Mouse (Mus musculus): ENCODE measurements around the gene Npsr1. TPM values are rescaled to one million over a fixed set of nuclear protein-coding genes. Genes with fewer than 3 reads are reported as not detected.

Gene Npsr1
- 0.07 TPM in 1 of 2 replicates, not detected in the other for polyA plus RNA-seq (2015; fragmentation: Nextera tagmentation; extraction: Ambion mirVana)

DNA sequence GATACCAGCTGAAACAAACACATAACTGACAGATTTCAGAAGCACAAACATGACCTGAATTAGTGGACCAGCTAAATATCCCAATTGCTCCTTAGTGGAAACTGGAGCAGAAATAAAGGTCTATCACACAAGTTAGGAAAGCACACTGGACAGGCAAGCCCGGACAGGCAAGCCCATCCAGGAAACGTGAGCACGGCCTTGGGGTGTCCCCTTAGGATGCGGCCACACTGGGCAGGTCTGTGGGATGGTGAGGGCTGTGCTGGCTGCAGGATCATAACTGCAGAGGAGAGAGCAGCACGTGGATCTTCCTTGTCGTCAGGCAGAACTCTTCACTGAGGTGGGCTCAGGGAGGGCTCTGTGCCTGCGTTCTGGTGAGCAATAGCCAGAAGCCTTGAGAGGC lies at the start of gene Npsr1:
Gene Npsr1 (plus strand): TSS at position 301 of the 400 bp plus-strand sequence.
- DNase-seq (no peak), ATAC-seq (ENCODE audit: low read depth) (no peak)
- WGBS (ENCODE audit: insufficient replicate concordance) = 59% methylated on average over 7 of the region's 7 CpGs

GRCm38 (mm10) chr9:24051538-24051937 lies 46.3 kb upstream of the Npsr1 start:
- Histone ChIP-seq H3K36me3 (no peaks in the 10 kb centered on the region), H3K27ac (no peak overlapping the region), H3K27me3 (no peaks in the 10 kb centered on the region), H3K4me3 (replicated peaks) (no peak overlapping the region), H3K9me3 (replicated peaks) (no peaks in the 10 kb centered on the region), H3K9ac (no peak overlapping the region), H3K4me2 (no peak overlapping the region), H3K4me1 (replicated peaks) (no peaks in the 10 kb centered on the region)
- DNase-seq (no peak), ATAC-seq (ENCODE audit: low read depth) (no peak)

More for the DNA sequence above, at the start of gene Npsr1:
- Histone ChIP-seq H3K9me3 (replicated peaks) (no peaks in the 10 kb centered on the region), H3K36me3 (no peaks in the 10 kb centered on the region), H3K4me2 (no peak within 1 kb of the TSS), H3K4me3 (replicated peaks) (no peak within 1 kb of the TSS), H3K9ac (no peak within 1 kb of the TSS), H3K27me3 (no peaks in the 10 kb centered on the region), H3K27ac (no peak within 1 kb of the TSS), H3K4me1 (replicated peaks) (no peaks in the 10 kb centered on the region)

GRCm38 (mm10) chr9:24063251-24063650 lies 34.5 kb upstream of the Npsr1 start:
- Histone ChIP-seq H3K4me1 (replicated peaks) (no peaks in the 10 kb centered on the region), H3K27me3 (no peaks in the 10 kb centered on the region), H3K9me3 (replicated peaks) (no peaks in the 10 kb centered on the region), H3K4me2 (no peak overlapping the region), H3K27ac (no peak overlapping the region), H3K4me3 (replicated peaks) (no peak overlapping the region), H3K9ac (no peak overlapping the region), H3K36me3 (no peaks in the 10 kb centered on the region)
- ATAC-seq (ENCODE audit: low read depth) = no peak
- DNase-seq = no peak

DNA sequence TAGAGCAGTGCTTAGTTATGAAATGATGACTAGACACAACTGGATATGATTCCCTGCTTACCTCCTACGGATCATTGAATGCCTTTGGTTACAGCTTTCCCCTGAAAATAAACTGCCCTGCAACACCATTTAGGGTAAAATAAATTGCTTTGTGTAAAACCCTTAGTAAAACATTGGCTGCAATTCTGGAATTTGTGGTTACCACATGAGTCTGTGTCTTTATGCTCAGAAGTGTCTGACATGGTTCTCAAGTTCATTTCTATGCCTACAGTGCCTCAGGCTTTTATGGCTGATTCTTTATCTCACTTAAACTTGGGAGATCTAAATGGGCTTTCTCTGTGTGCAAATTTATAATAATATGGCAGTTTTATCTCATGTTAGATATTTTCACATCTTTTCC lies 26.1 kb upstream of the Npsr1 start:
- H3K4me1 ChIP-seq (replicated peaks) = no peaks in the 10 kb centered on the region
- WGBS (ENCODE audit: insufficient replicate concordance) = 50% methylated on average over 1 of the region's 1 CpGs
- no peak overlapping the region for H3K9ac ChIP-seq
- H3K9me3 ChIP-seq (replicated peaks) = no peaks in the 10 kb centered on the region
- H3K27ac ChIP-seq = no peak overlapping the region
- H3K4me2 ChIP-seq = no peak overlapping the region
- no peaks in the 10 kb centered on the region for H3K36me3 ChIP-seq
- DNase-seq (no peak), ATAC-seq (ENCODE audit: low read depth) (no peak)
- no peaks in the 10 kb centered on the region for H3K27me3 ChIP-seq
- no peak overlapping the region for H3K4me3 ChIP-seq (replicated peaks)

DNA sequence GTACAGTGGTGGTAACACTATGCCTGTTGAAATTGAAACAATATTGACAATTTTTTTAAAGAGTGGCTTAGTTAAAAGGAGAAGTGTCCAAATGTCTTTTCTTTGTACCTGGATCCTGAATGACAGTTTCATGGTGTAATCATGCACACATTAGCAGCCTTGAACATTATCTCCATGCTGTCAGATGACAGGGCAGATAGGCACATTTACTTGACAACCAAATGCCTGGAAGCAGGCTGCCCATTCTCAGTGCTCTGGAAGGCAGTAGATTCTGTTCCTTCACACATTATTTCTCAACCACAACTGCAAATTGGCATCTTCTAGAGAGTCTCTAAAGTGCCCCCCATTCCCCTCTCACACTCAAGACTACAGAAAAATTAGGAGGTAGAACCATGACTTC lies 20.2 kb upstream of the Npsr1 start:
- Histone ChIP-seq H3K4me3 (replicated peaks) (no peak overlapping the region), H3K4me1 (replicated peaks) (no peaks in the 10 kb centered on the region), H3K27me3 (no peaks in the 10 kb centered on the region), H3K27ac (no peak overlapping the region), H3K9ac (no peak overlapping the region), H3K4me2 (no peak overlapping the region), H3K36me3 (no peaks in the 10 kb centered on the region), H3K9me3 (replicated peaks) (no peaks in the 10 kb centered on the region)
- DNase-seq (no peak), ATAC-seq (ENCODE audit: low read depth) (no peak)

GRCm38 (mm10) chr9:24091875-24092274 lies 5.9 kb upstream of the Npsr1 start:
- Histone ChIP-seq H3K9me3 (replicated peaks) (no peaks in the 10 kb centered on the region), H3K27me3 (no peaks in the 10 kb centered on the region), H3K4me1 (replicated peaks) (no peaks in the 10 kb centered on the region), H3K27ac (no peak overlapping the region), H3K4me3 (replicated peaks) (no peak overlapping the region), H3K9ac (no peak overlapping the region), H3K4me2 (no peak overlapping the region), H3K36me3 (no peaks in the 10 kb centered on the region)
- no peak for DNase-seq
- ATAC-seq (ENCODE audit: low read depth) = no peak

DNA sequence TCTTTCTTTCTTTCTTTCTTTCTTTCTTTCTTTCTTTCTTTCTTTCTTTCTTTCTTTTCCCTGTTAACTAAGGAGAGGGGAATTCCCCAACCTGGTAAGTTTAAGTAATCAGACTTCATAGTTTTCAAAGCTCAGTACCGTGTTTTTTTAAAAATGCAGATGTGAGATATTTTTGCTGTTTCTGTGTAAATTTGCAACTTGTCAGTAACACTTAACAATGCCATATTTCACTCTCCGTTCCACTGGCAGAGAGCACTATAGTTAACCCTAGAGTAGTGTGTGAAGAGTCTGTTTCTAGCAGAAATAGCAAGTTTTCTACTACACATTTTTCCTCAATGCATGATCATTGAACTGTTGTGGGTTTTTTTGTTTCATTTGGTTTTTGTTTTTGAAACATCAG lies 730 bp downstream of the Npsr1 start:
- DNase-seq (no peak), ATAC-seq (ENCODE audit: low read depth) (no peak)
- WGBS (ENCODE audit: insufficient replicate concordance) = 52% methylated on average over 2 of the region's 2 CpGs
- Histone ChIP-seq H3K4me1 (replicated peaks) (no peaks in the 10 kb centered on the region), H3K9ac (no peak overlapping the region), H3K4me2 (no peak overlapping the region), H3K9me3 (replicated peaks) (no peaks in the 10 kb centered on the region), H3K36me3 (no peaks in the 10 kb centered on the region), H3K27me3 (no peaks in the 10 kb centered on the region), H3K4me3 (replicated peaks) (no peak overlapping the region), H3K27ac (no peak overlapping the region)

DNA sequence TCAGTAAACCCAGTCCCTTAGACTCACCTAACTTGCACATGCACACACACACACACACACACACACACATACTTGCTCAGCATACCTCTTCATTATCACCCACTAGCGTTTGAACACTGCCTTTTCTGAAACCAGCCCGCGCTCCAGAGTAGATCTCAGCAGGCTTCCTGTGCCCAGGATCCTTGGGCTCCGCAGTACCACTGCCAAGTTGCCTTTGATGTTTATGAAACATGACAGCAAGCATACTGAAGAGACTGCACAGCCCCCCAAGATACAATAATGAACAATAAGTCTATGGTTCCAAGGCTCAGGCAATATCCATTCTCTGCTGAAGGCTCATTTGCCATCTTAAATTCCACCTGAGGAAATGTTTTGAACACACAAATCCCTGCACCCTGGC lies 1.8 kb downstream of the Npsr1 start:
- Histone ChIP-seq H3K27ac (no peak overlapping the region), H3K9ac (no peak overlapping the region), H3K36me3 (no peaks in the 10 kb centered on the region), H3K27me3 (no peaks in the 10 kb centered on the region), H3K4me2 (no peak overlapping the region), H3K4me1 (replicated peaks) (no peaks in the 10 kb centered on the region), H3K9me3 (replicated peaks) (no peaks in the 10 kb centered on the region), H3K4me3 (replicated peaks) (no peak overlapping the region)
- ATAC-seq (ENCODE audit: low read depth) = no peak
- DNase-seq = no peak
- WGBS (ENCODE audit: insufficient replicate concordance) = 68% methylated on average over 4 of the region's 4 CpGs

DNA sequence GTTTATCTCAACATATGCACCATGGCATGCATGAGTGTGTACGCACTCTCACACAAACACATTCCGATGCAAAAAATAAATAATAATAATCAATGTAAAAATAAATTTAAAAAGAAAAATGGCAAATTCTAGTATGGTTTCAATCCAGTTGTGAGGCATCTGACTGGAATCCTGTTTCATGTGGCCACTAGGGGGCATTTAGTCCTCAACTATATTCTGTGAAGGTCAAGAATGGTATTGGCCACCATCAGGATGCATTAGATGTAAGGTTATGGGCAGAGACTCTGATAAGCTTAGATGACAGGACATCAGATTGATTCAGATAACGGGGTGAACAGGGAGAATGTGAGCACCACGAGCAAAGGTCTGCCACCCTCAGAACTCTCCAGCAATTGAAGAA lies 21.6 kb downstream of the Npsr1 start:
- H3K4me1 ChIP-seq (replicated peaks) = no peaks in the 10 kb centered on the region
- no peaks in the 10 kb centered on the region for H3K9me3 ChIP-seq (replicated peaks)
- H3K4me2 ChIP-seq = no peak overlapping the region
- no peaks in the 10 kb centered on the region for H3K36me3 ChIP-seq
- no peaks in the 10 kb centered on the region for H3K27me3 ChIP-seq
- DNase-seq (no peak), ATAC-seq (ENCODE audit: low read depth) (no peak)
- no peak overlapping the region for H3K9ac ChIP-seq
- H3K4me3 ChIP-seq (replicated peaks) = no peak overlapping the region
- H3K27ac ChIP-seq = no peak overlapping the region
- 23% methylated on average over 4 of the region's 4 CpGs for WGBS (ENCODE audit: insufficient replicate concordance)

DNA sequence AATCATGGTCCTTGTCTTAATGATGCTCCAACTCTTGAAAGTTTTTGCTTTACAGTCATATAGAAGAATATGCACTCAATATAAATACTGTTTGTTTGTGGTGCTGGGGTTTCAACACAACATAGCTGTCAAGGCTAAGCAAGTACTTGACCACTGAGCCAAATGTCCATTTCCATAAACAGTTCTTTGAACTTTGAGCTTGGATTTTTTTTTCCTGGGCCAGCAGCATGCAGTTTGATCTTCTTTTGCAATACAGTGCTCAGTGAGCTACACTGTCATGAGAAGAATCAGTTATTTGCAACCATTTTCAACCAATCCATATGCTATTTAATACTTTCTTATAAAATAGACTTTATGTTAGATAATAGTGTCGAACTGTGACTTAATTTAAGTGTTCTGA lies 35.3 kb downstream of the Npsr1 start:
- H3K27me3 ChIP-seq = no peaks in the 10 kb centered on the region
- WGBS (ENCODE audit: insufficient replicate concordance) = 63% methylated on average over 1 of the region's 1 CpGs
- no peak overlapping the region for H3K9ac ChIP-seq
- no peak overlapping the region for H3K4me3 ChIP-seq (replicated peaks)
- no peaks in the 10 kb centered on the region for H3K4me1 ChIP-seq (replicated peaks)
- no peak overlapping the region for H3K4me2 ChIP-seq
- DNase-seq (no peak), ATAC-seq (ENCODE audit: low read depth) (no peak)
- no peak overlapping the region for H3K27ac ChIP-seq
- H3K9me3 ChIP-seq (replicated peaks) = no peaks in the 10 kb centered on the region
- no peaks in the 10 kb centered on the region for H3K36me3 ChIP-seq

- Histone ChIP-seq H3K4me3 (replicated peaks) (no peak overlapping the region), H3K27ac (no peak overlapping the region), H3K4me1 (replicated peaks) (no peaks in the 10 kb centered on the region), H3K9me3 (replicated peaks) (no peaks in the 10 kb centered on the region), H3K9ac (no peak overlapping the region), H3K4me2 (no peak overlapping the region), H3K36me3 (no peaks in the 10 kb centered on the region), H3K27me3 (no peaks in the 10 kb centered on the region)
- no peak for ATAC-seq (ENCODE audit: low read depth)
- DNase-seq = no peak
Observed at GRCm38 (mm10) chr9:24136354-24136753, 38.6 kb downstream of the Npsr1 start.

DNA sequence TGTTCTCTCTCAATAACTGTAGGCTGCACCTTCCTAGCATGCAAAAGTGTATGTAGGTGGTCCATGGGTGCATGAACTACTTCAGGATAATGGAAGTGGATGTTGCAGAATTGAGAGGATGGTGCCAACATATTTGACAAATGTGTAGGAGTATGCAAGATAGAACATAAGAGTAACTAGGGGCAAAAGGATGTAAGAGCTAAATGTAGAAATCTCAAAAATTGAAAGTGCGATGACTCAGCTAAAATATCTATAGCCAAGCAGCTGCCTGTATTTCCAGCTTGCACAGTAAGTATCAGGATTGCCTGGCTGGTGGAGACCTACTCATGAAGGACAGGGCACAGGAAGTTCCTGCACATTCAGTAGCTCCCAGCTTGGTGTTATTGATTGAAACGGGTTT lies 46.5 kb downstream of the Npsr1 start:
- no peaks in the 10 kb centered on the region for H3K9me3 ChIP-seq (replicated peaks)
- DNase-seq (no peak), ATAC-seq (ENCODE audit: low read depth) (no peak)
- no peaks in the 10 kb centered on the region for H3K27me3 ChIP-seq
- no peak overlapping the region for H3K27ac ChIP-seq
- no peak overlapping the region for H3K9ac ChIP-seq
- H3K4me1 ChIP-seq (replicated peaks) = no peaks in the 10 kb centered on the region
- no peaks in the 10 kb centered on the region for H3K36me3 ChIP-seq
- WGBS (ENCODE audit: insufficient replicate concordance) = 68% methylated on average over 2 of the region's 2 CpGs
- H3K4me2 ChIP-seq = no peak overlapping the region
- H3K4me3 ChIP-seq (replicated peaks) = no peak overlapping the region

DNA sequence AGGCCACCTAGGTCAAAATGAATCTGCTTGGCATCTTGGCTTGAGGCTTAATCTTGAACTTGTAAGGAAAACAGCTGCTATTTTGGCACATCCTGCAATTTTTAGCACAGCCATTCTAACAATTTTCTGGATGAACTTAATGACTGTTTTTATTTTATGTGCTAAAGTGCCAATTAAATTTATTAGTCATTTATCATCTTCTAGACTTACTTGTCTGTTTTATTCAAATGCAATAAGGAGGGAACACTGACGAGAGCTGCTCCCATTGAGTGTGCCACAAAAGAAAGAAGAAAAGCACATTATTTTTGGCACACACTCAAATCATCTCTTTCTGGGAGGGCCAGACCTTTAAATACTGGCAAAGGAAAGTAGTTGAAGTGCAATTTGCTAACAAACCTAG lies 59.4 kb downstream of the Npsr1 start:
- Histone ChIP-seq H3K9ac (no peak overlapping the region), H3K36me3 (no peaks in the 10 kb centered on the region), H3K4me1 (replicated peaks) (no peaks in the 10 kb centered on the region), H3K4me3 (replicated peaks) (no peak overlapping the region), H3K4me2 (no peak overlapping the region), H3K9me3 (replicated peaks) (no peaks in the 10 kb centered on the region), H3K27ac (no peak overlapping the region), H3K27me3 (no peaks in the 10 kb centered on the region)
- WGBS (ENCODE audit: insufficient replicate concordance) = 42% methylated on average over 1 of the region's 1 CpGs
- no peak for ATAC-seq (ENCODE audit: low read depth)
- DNase-seq = no peak

Data from liver, embryonic 13.5 days (tissue).